Mouse (Mus musculus): ENCODE measurements at regions not wholly inside any gene's neighbourhood (a gene's known extent, or its start where the extent isn't known, plus 50 kb on each side); places are given as distances from the start of the nearest gene placed in this dataset.

- no peak for ATAC-seq (replicated peaks; ENCODE audit: poor library complexity)
Measured at GRCm38 (mm10) chr5:33548800-33549199, 80.6 kb downstream of the Fam53a start.

GRCm38 (mm10) chr5:33543372-33543771 lies 86.1 kb downstream of the Fam53a start:
- peak; percentile 79 for ATAC-seq (replicated peaks; ENCODE audit: poor library complexity)

- ATAC-seq (replicated peaks; ENCODE audit: poor library complexity), result no peak
Measured at GRCm38 (mm10) chr5:33542643-33543042, 86.8 kb downstream of the Fam53a start.

- peak; percentile 59 for ATAC-seq (replicated peaks; ENCODE audit: poor library complexity)
Measured at GRCm38 (mm10) chr5:33542000-33542554, 87.4 kb downstream of the Fam53a start.

- ATAC-seq (replicated peaks; ENCODE audit: poor library complexity), result no peak
Measured at GRCm38 (mm10) chr5:33540259-33540658, 89.2 kb downstream of the Fam53a start.

DNA sequence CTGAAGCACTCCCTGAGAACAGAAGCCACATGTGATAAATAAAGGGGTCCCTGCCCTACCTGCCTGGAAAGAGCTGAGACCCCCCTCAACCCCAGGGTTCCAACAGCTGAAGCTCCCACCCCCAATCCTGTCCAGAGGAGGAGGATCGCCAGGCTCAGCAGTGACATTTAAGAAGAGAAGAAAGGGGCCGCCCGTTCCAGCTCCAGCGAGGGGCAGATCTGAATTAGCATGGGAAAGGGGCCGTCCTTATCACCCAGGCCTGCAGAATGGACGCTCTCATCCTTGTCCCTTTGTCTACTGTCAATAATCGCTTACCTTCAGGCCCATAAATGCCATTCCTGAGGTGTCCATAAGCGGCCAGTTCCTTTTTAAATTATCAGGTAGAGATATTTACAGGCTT lies 92.0 kb downstream of the Fam53a start:
- no peak for ATAC-seq (replicated peaks; ENCODE audit: poor library complexity)

DNA sequence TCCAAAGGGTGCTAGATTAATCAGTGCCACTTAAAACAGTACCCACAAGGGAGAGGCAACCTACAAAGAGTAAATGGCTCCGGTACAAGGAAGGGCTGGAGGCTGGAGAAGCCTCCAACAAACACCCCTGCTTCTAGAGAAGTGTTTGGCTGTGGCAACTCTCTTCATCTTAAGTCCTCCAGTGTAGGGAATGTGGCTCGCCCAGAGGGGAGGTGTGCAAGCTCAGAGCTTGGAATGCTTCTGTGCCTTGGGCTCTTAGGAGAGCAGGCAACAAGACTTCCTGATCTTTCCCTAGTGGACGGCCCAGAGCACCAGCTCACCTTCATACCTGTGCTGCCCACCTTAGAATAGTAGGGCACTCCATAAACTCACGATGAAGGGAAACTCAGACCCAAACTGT lies 92.4 kb downstream of the Fam53a start:
- no peak for ATAC-seq (replicated peaks; ENCODE audit: poor library complexity)

GRCm38 (mm10) chr5:33536261-33536660 lies 93.2 kb downstream of the Fam53a start:
- no peak for ATAC-seq (replicated peaks; ENCODE audit: poor library complexity)

DNA sequence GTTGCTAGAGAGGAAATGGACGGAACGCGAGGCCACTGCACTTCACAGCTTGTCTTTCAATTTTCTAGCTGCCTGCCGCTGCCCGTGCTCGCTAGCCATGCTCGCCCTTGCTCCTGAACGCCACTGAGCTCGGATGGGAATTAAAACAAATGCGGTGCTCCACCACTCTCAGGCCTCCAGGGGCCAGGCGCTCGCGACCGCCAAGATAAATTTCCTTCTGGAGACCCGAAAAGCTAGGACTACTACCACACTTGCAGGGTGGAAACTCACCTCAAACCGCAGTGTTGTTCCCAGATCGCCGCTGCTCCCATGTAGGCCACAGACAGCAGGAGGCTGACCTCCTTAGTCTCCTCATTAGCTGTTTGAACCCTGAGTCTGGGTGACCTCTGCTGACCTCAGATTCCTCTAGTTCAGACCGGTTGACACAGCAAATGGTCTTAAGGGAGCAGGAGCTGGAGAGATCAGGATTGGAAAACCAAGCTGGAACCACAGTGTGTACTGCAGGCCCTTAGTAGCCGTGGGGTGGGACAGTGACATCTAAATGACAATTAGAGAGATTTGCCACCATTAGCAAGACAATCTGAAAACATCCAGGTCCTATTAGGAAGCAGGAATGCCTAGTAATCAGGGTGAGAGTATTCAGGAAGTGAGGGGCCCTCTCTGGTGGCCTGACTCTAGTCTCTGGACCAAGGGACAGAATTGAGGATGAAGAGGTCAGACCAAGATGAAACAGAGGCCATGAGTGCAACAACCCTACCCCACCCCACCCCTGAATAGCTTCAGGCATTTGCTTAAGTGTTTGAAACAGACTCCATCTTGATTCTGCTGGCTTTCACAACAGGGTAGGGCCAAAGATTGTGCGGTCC lies 94.1 kb downstream of the Fam53a start:
- ATAC-seq (replicated peaks; ENCODE audit: poor library complexity), result no peak

DNA sequence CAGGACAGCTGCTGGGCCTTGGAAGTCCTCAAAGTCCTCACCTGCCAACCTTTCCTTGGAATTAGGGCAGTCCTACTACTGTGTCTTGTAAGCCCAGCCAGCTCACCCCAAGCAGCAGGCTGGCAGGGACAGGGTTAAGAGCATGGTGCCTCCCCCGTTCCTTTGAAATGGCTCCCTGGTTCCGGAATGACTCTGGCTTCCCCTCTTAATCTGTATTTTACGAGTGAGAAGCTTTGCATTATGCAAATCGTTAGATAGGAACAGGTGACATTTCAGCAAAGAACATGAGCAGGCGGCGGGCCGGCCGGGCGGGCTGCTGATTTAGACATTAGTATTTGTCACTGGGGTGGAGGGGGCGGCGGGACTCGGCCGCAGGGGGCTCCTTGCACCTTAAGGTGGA lies 95.1 kb downstream of the Fam53a start:
- no peak for ATAC-seq (replicated peaks; ENCODE audit: poor library complexity)

GRCm38 (mm10) chr5:33533185-33533584 lies 96.2 kb downstream of the Fam53a start:
- no peak for ATAC-seq (replicated peaks; ENCODE audit: poor library complexity)

- ATAC-seq (replicated peaks; ENCODE audit: poor library complexity), result no peak
Measured at GRCm38 (mm10) chr5:33531263-33531662, 97.5 kb upstream of the Nkx1-1 start.

DNA sequence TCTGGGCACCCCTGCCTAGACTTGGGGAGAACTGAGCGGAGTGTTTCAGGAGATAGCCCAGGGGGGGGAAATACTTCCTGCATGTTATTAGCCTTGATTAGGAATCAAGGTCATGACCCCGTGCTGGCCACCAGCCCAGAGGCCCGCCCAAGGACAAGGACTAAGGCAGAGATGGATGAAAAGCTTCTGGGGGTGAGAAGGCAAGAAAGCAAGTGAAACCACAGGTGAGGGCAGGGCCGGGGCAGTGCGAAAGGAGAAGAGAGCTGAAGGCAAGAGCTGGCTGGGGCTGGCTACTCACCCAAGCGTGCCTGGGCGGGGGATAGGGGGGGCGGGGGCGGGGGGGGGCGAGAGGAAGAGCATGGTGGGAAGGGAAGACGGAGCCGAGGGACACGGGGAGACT lies 96.0 kb upstream of the Nkx1-1 start:
- no peak for ATAC-seq (replicated peaks; ENCODE audit: poor library complexity)

DNA sequence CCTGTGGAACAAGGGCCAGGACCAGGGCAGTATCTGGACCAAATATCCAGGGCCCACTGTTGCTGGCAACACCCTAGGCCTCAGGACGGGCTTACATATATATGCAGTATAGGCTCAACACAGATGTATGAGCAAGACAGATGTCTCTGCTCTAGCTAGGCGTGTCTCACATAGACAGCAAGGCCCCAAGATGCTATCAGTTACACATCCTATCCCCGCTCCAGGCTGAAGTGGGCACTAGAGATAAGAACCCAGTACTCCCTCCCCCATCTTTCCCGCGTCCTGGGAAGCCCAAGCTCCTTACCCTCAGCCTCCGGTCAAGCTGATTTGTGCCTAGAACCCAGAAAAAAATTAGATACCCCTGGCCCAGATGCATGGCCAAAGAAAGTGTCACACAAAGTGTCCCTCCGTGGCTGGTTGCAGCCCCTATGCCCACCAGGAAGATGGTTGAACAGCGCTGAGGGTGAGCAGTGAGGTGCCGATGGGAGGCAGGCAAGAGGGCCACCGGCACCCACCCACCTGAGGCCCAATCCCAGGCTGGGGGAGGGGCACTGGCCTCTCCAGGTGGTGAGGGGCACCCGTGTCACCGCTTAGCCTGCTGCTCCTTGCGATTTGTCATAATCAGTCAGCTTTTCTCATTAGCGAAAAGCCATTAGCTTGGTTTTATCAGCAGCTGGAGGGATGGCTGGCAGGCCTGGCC lies 95.3 kb upstream of the Nkx1-1 start:
- ATAC-seq (replicated peaks; ENCODE audit: poor library complexity), result 0 out of 2 replicates have a peak, but pooled peaks have one; percentile 9

DNA sequence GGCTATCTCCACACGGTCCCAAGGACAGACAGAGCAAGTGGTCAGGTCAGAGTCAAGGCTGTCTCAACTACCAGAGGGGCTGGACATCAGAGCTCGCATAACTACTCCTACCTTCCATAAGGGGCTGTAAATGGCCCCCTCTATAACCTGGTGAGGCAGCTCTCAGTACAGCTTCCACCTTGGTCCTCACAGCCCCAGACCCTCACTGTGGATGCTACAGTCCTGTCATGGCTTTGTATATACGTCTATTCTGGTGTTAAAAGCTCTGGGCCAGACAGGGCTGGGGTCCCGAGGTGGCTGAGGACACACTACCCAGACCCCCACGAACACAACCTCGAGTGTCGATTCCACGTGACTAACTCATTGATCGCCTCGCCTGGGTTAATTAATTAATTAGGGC lies 94.0 kb upstream of the Nkx1-1 start:
- ATAC-seq (replicated peaks; ENCODE audit: poor library complexity), result no peak

DNA sequence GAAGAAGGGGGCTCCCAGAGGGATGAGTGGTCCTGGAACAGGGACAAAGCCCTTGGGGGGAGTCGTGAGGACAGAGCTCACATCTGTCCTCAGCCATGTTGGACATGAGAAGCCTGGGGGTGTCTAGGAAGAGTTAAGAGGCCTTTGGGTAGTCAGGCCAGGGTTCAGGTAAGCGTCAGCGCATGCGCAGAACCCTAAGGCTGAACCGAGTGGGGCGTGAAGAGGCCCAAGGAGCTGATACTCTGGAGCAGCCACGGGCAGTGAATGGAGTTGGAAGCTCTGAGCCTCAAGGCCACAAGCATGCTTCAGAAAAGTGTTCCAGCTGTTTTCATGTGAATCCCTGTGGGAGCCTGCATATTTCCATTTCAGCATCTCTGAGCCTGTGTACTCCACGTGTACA lies 93.5 kb upstream of the Nkx1-1 start:
- no peak for ATAC-seq (replicated peaks; ENCODE audit: poor library complexity)

- no peak for ATAC-seq (replicated peaks; ENCODE audit: poor library complexity)
Measured at GRCm38 (mm10) chr5:33521951-33522742, 88.4 kb upstream of the Nkx1-1 start.

DNA sequence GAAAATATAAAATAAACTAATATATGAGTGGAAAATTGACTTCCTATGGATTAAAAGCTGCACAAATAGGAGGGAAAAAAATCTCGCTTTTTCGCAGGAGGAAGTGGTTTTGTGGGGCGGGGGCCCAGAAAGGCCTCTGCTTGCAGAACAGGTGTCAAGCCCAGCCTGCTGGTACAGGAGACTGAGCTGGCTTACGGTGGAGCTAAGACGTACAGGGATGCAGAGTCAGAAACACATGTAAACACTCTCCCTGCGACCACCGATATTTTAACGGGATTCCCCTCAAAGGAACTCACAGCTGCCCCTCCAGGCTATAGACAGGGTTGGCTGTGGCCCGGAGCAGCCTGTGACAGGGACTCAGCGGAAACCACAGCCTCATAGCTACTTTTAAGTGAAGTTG lies 87.1 kb upstream of the Nkx1-1 start:
- ATAC-seq (replicated peaks; ENCODE audit: poor library complexity), result no peak

DNA sequence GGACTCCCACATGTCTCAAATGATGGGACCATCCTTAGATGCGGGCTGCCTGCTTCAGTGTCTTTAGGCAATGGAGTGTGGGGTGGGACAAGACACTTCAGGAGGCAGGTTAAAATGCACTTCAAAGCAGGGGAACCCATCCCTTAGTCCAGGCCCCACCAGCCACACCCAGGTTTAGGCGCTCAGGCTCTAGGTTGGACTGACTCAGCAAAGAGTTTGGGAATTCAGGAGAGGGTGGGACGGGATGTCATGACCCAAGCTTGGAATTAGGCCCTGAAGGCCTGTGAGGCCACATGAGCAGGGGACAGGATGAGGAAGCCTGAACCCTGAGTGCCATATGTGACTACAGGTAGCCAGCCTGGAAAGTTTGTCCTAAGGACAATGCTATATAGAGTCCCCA lies 85.6 kb upstream of the Nkx1-1 start:
- ATAC-seq (replicated peaks; ENCODE audit: poor library complexity), result no peak

DNA sequence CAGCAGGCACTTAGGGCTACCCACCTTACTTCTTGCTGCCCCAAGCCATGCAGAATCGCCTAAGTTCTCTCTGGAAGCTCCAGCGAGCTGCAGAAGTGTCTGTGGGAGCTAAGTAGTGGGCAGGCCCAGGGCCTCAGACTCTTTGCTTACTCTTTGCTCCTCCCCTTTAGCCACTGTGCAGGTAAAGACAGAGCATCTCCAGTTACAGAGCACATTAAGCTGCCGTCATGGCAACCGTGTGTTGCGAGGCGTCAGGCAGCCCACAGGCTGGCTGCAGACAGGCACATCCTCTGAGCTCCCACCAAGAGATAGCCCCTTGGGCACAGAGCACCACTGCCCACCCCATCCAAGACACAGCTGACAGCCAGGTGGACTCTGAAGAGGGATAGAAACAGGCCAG lies 85.1 kb upstream of the Nkx1-1 start:
- no peak for ATAC-seq (replicated peaks; ENCODE audit: poor library complexity)

DNA sequence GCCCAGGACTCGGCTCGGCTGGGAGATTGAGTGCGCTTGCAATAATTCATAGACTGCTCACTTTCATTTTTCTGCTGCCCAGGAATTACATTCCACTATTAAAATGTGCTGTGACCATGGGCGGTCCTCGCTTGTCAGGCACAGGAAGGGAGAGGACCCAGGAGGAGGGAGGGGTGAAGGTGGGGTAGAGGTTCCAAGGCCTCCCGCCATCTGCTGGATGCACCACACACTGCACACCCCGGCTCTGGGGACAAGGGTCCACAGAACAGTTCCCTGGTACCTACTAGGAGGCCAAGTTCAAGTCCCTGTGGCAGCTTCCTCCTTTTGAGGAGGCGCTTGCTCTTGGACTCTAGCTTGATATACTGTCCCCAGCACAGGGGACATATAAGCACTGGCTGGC lies 83.8 kb upstream of the Nkx1-1 start:
- no peak for ATAC-seq (replicated peaks; ENCODE audit: poor library complexity)

All from megakaryocyte progenitor cell, adult 5-6 weeks (primary cell).